Mouse (Mus musculus): Measurements from ENCODE around the gene Tnc. TPM values are rescaled to one million over a fixed set of nuclear protein-coding genes. Genes with fewer than 3 reads are reported as not detected.

The Tnc gene
- total RNA-seq (2022): 1 to 10 TPM; 5.4 to 9.5 (median 7.3) TPM

- DNase-seq: no peak
Observed at GRCm38 (mm10) chr4:64046831-64047493, at the start of gene Tnc. TSS of gene Tnc (minus strand) at chr4:64047015.

DNA sequence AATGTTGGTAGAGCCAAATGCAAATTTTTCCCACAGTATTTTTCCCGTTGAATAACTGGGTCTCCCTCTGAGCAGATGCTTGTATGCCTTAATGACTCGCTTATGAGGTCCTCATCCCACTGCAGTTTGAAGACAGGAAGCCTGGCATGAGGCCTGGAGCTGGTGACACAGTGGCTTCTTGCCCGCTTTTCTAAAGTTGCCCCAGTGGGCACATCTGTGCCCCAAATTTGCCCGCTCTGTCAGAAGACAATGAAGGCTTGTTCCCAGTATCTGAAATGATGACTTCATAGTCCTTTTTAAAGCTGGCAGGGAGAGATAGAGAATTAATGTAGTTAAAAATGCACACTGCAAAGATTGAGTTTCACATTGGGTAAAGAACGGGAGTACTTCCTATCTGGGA is 47.4 kb upstream of the Tnc start:
- DNase-seq: no peak

- DNase-seq: no peak
Observed at GRCm38 (mm10) chr4:64092857-64093256, 46.0 kb upstream of the Tnc start.

- no peak for DNase-seq
Observed at GRCm38 (mm10) chr4:64089378-64089777, 42.6 kb upstream of the Tnc start.

DNA sequence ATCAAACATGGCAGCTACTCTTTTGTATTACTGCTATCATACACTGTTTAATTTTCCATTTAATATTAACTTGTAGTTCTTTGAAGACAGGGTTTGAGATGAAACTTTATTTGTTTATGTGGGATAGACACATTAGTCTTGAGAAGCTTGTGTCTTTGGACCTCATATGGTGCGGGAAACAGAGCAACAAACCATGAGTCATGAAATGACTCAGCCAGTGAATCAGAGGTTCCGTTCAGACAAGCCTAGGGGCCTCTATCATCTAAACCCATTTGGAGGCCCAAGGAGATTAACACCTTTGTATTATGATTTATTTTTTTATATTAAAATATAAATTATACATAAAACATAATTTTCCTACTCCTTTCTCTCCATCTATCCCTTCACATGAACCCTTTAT is 40.9 kb upstream of the Tnc start:
- no peak for DNase-seq

- no peak for DNase-seq
Observed at GRCm38 (mm10) chr4:64085993-64086567, 39.3 kb upstream of the Tnc start.

- DNase-seq: no peak
Observed at GRCm38 (mm10) chr4:64083858-64084257, 37.0 kb upstream of the Tnc start.

DNA sequence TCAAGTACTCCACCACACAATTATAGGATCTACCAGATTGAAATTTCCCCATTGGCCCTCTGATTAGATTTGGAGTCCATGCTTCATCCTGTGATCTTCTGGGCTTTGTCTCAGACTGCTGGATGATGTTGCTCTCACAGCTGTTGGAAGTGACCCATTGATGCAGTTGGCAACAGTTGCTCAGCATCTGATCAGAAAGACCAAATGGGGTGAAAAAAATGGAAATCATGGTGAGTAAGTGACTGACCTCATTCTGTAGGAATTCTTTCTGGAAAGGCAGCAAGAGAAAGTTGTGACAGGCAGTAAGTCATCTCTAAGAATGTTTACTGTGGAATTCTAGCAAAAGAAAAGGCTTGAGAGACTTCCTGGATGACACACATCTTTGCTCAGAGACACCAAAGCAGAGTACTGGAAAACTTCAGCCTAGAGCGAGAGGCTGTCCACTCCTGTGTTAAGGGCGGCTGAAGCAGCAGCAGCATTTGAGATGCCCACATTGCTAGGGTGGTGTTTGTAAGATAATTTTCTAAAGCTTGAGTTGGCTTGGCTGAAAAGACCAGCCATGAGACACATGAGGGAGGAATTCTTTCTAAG is 31.3 kb upstream of the Tnc start:
- peak; percentile 15 for DNase-seq

DNA sequence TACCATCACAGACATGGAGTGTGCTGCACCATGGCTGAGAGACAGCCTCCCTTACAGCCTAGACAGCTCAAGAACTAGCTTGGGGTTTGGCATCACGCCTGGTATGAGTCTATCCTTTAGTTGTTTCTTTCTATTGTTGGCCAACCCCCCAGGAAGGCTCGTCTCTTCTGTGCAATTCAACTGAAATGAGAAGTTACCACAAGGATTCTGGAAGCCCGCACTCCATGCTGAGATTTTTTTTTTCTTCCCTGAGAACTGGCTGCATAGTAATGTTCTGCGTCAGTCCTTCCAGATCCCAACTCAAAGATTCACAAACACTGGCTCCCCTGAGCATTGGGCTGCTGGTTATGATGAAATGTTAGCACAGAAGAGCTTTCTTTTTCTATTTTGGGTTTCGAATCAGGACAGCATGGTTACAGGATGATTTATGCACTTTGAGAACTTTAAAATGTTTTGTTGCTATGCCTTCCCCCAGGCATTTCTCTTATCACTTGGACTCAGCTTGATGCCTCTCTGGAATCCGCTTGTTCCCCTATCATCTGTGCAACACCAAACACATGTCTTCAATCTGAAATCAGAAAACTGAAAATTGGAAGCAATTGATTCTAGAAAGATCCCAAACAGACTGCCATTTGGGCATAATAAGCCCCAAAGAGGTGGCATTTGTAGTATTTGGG is 29.7 kb upstream of the Tnc start:
- no peak for DNase-seq

DNA sequence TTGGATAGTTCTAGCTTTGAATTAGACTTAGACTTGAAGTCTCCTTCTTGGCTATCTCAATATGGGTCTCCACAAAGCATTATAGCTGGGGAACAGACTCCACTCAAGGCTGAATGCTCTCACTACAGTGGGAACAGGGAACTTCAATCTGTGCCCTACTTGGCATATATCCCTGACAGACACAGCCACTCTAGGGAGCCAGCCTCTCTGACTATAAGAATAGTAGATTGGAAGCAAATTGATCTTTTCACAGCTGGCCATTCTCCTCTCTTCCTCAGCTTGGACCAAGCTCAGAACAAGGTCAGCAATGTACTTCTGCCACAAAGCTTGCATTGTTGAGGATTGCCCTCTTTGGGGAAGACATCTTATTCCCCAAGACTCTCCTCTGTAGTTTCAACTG is 27.9 kb upstream of the Tnc start:
- DNase-seq: no peak

GRCm38 (mm10) chr4:64067394-64067793 is 20.6 kb upstream of the Tnc start:
- no peak for DNase-seq

DNA sequence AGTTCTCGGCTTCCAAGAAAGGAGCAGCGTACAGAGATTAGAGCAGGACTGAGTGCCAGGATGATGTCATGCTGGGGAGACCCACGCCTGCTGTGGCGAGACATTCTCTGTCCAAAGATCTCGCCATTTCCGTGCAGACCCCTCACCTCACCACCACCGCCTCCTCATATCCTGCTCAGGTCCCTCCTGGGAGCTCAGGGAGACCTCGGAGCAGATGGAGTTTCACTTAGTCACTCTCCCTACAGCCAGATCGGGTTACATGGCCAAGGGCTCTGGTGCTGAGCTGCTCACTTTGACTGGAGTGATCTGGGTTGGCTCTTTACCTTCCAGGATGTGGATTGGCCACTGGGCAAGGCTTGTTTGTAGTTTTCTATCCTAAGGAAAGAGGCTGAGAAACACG is 18.5 kb upstream of the Tnc start:
- no peak for DNase-seq

DNA sequence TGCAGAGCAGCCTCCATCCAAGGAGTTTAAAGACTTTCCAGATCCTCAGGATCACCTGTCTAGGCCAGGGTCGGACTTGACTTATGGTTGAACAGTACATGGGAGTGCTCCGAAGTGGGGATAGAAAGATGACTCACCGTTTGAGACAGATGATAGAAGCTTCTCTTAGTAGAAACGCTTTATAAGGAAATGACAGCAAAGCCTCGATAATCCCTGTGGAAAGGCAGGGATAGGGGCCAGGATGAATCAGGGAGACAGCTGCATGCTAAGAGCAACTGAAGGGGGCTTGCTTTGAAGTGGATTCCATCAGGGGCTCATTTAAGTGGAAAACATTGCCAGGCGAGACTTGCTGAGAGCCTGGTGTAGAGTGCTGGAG is 12.0 kb upstream of the Tnc start:
- DNase-seq: no peak

GRCm38 (mm10) chr4:64058048-64058855 is 11.4 kb upstream of the Tnc start:
- DNase-seq: no peak

GRCm38 (mm10) chr4:64048177-64048576 is 1.4 kb upstream of the Tnc start:
- no peak for DNase-seq

GRCm38 (mm10) chr4:64043893-64044292 is 2.9 kb downstream of the Tnc start:
- DNase-seq: no peak

- DNase-seq: no peak
Observed at GRCm38 (mm10) chr4:64043371-64043770, 3.4 kb downstream of the Tnc start.

DNA sequence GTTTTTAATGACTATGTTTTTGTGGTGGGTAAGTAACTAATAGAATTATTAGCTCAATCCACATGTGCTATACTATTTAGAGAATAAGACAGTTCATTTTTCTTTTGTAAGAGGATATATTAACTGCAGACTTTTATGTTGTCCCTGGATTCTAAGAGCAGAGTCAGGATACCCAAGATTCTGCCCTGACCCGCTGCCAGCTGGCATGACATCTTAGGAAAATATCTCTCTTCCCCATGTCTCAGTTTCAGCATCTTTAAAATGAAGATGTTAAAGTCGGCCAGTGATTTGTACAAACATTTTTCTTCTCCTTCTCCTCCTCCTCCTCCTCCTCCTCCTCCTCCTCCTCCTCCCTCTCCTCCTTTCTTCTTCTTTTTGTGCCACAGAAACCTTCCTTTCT is 7.7 kb downstream of the Tnc start:
- no peak for DNase-seq

DNA sequence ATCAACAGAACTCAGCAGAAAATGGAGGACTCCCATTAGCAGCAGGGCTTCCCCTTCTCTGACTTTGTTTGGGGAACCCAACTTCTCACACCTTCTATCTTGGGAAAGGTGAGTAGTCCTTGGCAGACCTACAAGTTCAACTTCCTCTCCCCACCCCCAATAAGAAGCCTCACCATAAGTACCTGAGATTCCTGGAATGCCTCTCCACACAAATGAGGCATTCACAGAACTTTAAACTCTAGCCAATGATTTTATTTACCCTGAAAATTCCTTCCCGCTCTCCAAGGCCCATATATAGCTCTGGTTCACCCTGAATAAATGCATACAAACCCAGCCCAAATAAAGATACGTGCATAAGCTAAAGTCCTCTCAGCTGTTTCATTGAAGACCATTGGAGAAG is 9.3 kb downstream of the Tnc start:
- DNase-seq: no peak

DNA sequence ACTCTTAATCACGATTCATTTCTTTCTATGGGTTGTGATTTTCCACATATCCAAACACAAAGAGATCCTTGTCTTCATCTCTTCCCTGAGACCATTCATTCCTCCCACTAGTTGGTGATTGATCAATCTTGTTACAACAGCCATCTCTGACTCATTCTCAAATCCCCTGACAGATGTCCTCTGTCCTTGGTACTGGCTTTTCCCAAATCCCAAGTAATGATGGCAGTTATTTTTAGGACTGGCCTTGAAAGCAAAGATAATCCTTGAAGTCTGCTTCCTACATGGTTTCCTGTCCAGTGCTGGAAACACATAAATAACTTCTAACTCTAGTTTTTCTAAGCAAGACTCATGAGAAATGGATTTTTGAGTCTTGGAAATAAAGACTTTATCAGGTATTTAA is 12.1 kb downstream of the Tnc start:
- DNase-seq: no peak

- no peak for DNase-seq
Observed at GRCm38 (mm10) chr4:64033191-64033590, 13.6 kb downstream of the Tnc start.

DNA sequence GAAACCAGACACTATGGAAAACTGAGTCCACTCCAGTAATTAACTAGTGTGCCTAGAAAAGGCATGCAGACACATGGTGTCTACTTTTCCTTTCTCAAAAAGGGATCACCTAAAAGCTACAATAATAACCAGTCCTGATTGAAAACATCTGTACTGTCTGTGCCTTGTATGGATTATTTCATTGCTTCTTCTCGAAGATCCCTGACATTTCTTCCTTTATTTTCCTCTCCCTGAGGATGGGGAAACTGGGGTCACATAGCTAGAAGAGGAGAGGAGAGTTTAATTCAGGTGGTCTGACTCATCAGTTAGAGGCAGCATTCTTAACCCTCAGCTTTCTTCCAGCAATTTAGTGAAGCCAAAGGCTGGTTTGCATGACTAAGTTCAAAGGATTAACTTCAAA is 17.3 kb downstream of the Tnc start:
- DNase-seq: no peak

DNA sequence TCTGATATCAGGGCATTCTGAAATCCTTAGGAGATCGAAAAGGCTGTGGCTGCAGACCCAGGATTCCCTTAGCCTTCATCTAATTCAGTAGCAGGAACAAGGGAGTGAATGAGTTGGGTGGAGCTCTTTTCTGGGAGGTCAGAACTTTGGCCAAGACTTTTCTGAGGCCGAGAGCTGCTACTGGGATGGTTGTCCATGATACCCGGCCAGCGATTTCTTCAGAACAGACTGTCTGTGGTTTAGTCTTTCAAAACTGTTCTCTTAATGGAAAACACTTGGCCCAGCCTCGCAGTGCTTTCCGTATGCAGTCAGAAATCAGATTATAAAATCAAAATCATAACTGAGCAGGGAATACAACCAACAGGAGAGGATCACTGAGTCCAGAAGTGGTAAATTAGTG is 21.2 kb downstream of the Tnc start:
- no peak for DNase-seq

All from adrenal gland, adult 8-10 months (tissue).